Mouse (Mus musculus): ENCODE data around the gene Phactr3. TPM values are rescaled to one million over a fixed set of nuclear protein-coding genes. Genes with fewer than 3 reads are reported as not detected.

Phactr3 gene
- total and polyA plus RNA-seq, 3 experiments, result not detected

- no peak overlapping the region for H3K27ac ChIP-seq (ENCODE audit: control insufficient read depth, low read depth, low read length)
- H3K27me3 ChIP-seq (ENCODE audit: control insufficient read depth in 1 of 2, insufficient read depth in 2 of 2, low read length in 2 of 2), result no peaks in the 10 kb centered on the region
- TF ChIP-seq GATA1 (IDR thresholded peaks at IDR 0.05; ENCODE audit: low read depth, low read length) (no peak), UBTF (IDR thresholded peaks at IDR 0.05; ENCODE audit: borderline replicate concordance, insufficient read depth, low read depth, low read length) (no peak), GABPA (IDR thresholded peaks at IDR 0.05; ENCODE audit: low read depth, low read length) (no peak), ZC3H11A (IDR thresholded peaks at IDR 0.05; ENCODE audit: low read depth, low read length) (no peak), ZNF384 (IDR thresholded peaks at IDR 0.05; ENCODE audit: low read depth, low read length) (no peak), E2F4 (IDR thresholded peaks at IDR 0.05; ENCODE audit: borderline replicate concordance, low read depth, low read length) (no peak), CTCF (IDR thresholded peaks at IDR 0.05 in 2 of 3, conservative IDR thresholded peaks at IDR 0.05 in 1 of 3; ENCODE audit: control insufficient read depth in 1 of 3, insufficient read depth in 1 of 3, low read depth in 2 of 3, low read length in 3 of 3, poor library complexity in 1 of 3, severe bottlenecking in 1 of 3) (no peak), TAL1 (IDR thresholded peaks at IDR 0.05; ENCODE audit: low read length) (no peak), SMC3 (IDR thresholded peaks at IDR 0.05; ENCODE audit: low read depth, low read length) (no peak), SIN3A (IDR thresholded peaks at IDR 0.05; ENCODE audit: low read length) (no peak), EP300 (IDR thresholded peaks at IDR 0.05; ENCODE audit: low read depth in 1 of 2, low read length in 2 of 2) (no peak), ELF1 (IDR thresholded peaks at IDR 0.05; ENCODE audit: low read depth, low read length) (no peak), HCFC1 (IDR thresholded peaks at IDR 0.05; ENCODE audit: low read depth, low read length) (no peak), CHD2 (IDR thresholded peaks at IDR 0.05; ENCODE audit: low read length) (no peak), ETS1 (IDR thresholded peaks at IDR 0.05; ENCODE audit: low read depth, low read length) (no peak), MYB (IDR thresholded peaks at IDR 0.05; ENCODE audit: low read depth, low read length) (no peak), MXI1 (IDR thresholded peaks at IDR 0.05; ENCODE audit: low read depth, low read length) (no peak), MEF2A (IDR thresholded peaks at IDR 0.05; ENCODE audit: extremely low read depth, insufficient replicate concordance, low read depth, low read length, poor library complexity, severe bottlenecking) (no peak), TCF12 (IDR thresholded peaks at IDR 0.05; ENCODE audit: low read depth, low read length) (no peak), RAD21 (IDR thresholded peaks at IDR 0.05; ENCODE audit: low read depth, low read length) (no peak)
- H3K4me3 ChIP-seq (ENCODE audit: control insufficient read depth in 1 of 2, insufficient read depth in 1 of 2, low read depth in 2 of 2, low read length in 2 of 2), result no peak overlapping the region
- H3K4me1 ChIP-seq (ENCODE audit: control insufficient read depth in 1 of 2, insufficient read depth in 2 of 2, low read length in 2 of 2), result no peaks in the 10 kb centered on the region
- H3K9ac ChIP-seq (ENCODE audit: control insufficient read depth, low read depth, low read length, poor library complexity, severe bottlenecking), result no peak overlapping the region
- DNase-seq (ENCODE audit: low read depth, low spot score), result no peak
- H3K36me3 ChIP-seq (ENCODE audit: control insufficient read depth in 1 of 2, insufficient read depth in 2 of 2, low read length in 2 of 2), result no peaks in the 10 kb centered on the region
- no peaks in the 10 kb centered on the region for H3K79me2 ChIP-seq (ENCODE audit: control insufficient read depth, insufficient read depth, low read length, poor library complexity)
- no peaks in the 10 kb centered on the region for H3K9me3 ChIP-seq (replicated peaks; ENCODE audit: insufficient read depth, low read length)
Measured at GRCm38 (mm10) chr2:178121375-178121688, 2.6 kb downstream of the Phactr3 start.

- H3K36me3 ChIP-seq (ENCODE audit: control insufficient read depth in 1 of 2, insufficient read depth in 2 of 2, low read length in 2 of 2), result no peaks in the 10 kb centered on the region
- no peaks in the 10 kb centered on the region for H3K79me2 ChIP-seq (ENCODE audit: control insufficient read depth, insufficient read depth, low read length, poor library complexity)
- H3K27ac ChIP-seq (ENCODE audit: control insufficient read depth, low read depth, low read length), result no peak overlapping the region
- no peak overlapping the region for H3K9ac ChIP-seq (ENCODE audit: control insufficient read depth, low read depth, low read length, poor library complexity, severe bottlenecking)
- DNase-seq (ENCODE audit: low read depth, low spot score), result no peak
- no peaks in the 10 kb centered on the region for H3K4me1 ChIP-seq (ENCODE audit: control insufficient read depth in 1 of 2, insufficient read depth in 2 of 2, low read length in 2 of 2)
- no peak overlapping the region for H3K4me3 ChIP-seq (ENCODE audit: control insufficient read depth in 1 of 2, insufficient read depth in 1 of 2, low read depth in 2 of 2, low read length in 2 of 2)
- no peak for TF ChIP-seq MAFK (IDR thresholded peaks at IDR 0.05; ENCODE audit: borderline replicate concordance, low read depth, low read length)
- TF ChIP-seq POLR2A (IDR thresholded peaks at IDR 0.05; ENCODE audit: control insufficient read depth in 1 of 2, insufficient read depth in 1 of 2, low read depth in 1 of 2, low read length in 2 of 2, poor library complexity in 1 of 2), result no peak
- no peak for TF ChIP-seq CHD2 (IDR thresholded peaks at IDR 0.05; ENCODE audit: low read length)
- no peaks in the 10 kb centered on the region for H3K9me3 ChIP-seq (replicated peaks; ENCODE audit: insufficient read depth, low read length)
- H3K27me3 ChIP-seq (ENCODE audit: control insufficient read depth in 1 of 2, insufficient read depth in 2 of 2, low read length in 2 of 2), result no peaks in the 10 kb centered on the region
Measured at GRCm38 (mm10) chr2:178121946-178122665, 3.3 kb downstream of the Phactr3 start.

Data from MEL (cell line).